Mouse (Mus musculus) cerebellum, adult 9-10 months (tissue): ENCODE measurements around the gene Secisbp2.

Experiments used
- DNase-seq: peaks from one replicate; pipeline ENCODE4 v3.0.0; 2022

The Secisbp2 gene

GRCm38 (mm10) chr13:51688688-51689087 is 37.2 kb downstream of the Secisbp2 start:
- DNase-seq = no peak

GRCm38 (mm10) chr13:51696481-51696880 is 45.0 kb downstream of the Secisbp2 start:
- no peak for DNase-seq

GRCm38 (mm10) chr13:51697455-51697854 is 46.0 kb downstream of the Secisbp2 start:
- DNase-seq = no peak

- DNase-seq = no peak
Observed at GRCm38 (mm10) chr13:51697897-51698296, 46.4 kb downstream of the Secisbp2 start.

- DNase-seq = no peak
Observed at GRCm38 (mm10) chr13:51698318-51698717, 46.8 kb downstream of the Secisbp2 start.

- no peak for DNase-seq
Observed at GRCm38 (mm10) chr13:51703893-51704292, 52.4 kb downstream of the Secisbp2 start.

GRCm38 (mm10) chr13:51705882-51706854 is 54.7 kb downstream of the Secisbp2 start:
- no peak for DNase-seq

GRCm38 (mm10) chr13:51710738-51711137 is 59.2 kb downstream of the Secisbp2 start:
- no peak for DNase-seq

- DNase-seq = no peak
Observed at GRCm38 (mm10) chr13:51712022-51712421, 60.5 kb downstream of the Secisbp2 start.

GRCm38 (mm10) chr13:51716350-51717263 is 65.1 kb downstream of the Secisbp2 start:
- peak; percentile 71 for DNase-seq

- DNase-seq = no peak
Observed at GRCm38 (mm10) chr13:51719256-51719655, 67.8 kb downstream of the Secisbp2 start.

- DNase-seq = no peak
Observed at GRCm38 (mm10) chr13:51720556-51720955, 69.1 kb downstream of the Secisbp2 start.

GRCm38 (mm10) chr13:51723114-51723513 is 71.6 kb downstream of the Secisbp2 start:
- DNase-seq = no peak

- no peak for DNase-seq
Observed at GRCm38 (mm10) chr13:51724566-51724965, 73.1 kb downstream of the Secisbp2 start.

- peak; percentile 68 for DNase-seq
Observed at GRCm38 (mm10) chr13:51725446-51725845, 73.9 kb downstream of the Secisbp2 start.

- DNase-seq = no peak
Observed at GRCm38 (mm10) chr13:51725926-51726574, 74.6 kb downstream of the Secisbp2 start.

GRCm38 (mm10) chr13:51727364-51727763 is 75.9 kb downstream of the Secisbp2 start:
- DNase-seq = no peak

GRCm38 (mm10) chr13:51729887-51730361 is 78.4 kb downstream of the Secisbp2 start:
- no peak for DNase-seq

- DNase-seq = peak; percentile 90
Observed at GRCm38 (mm10) chr13:51731474-51731873, 80.0 kb downstream of the Secisbp2 start.

GRCm38 (mm10) chr13:51732097-51732664 is 80.7 kb downstream of the Secisbp2 start:
- DNase-seq = no peak
